Comparison of ENCODE assay signal across 1 mouse cellular context in the genomic region with DNA sequence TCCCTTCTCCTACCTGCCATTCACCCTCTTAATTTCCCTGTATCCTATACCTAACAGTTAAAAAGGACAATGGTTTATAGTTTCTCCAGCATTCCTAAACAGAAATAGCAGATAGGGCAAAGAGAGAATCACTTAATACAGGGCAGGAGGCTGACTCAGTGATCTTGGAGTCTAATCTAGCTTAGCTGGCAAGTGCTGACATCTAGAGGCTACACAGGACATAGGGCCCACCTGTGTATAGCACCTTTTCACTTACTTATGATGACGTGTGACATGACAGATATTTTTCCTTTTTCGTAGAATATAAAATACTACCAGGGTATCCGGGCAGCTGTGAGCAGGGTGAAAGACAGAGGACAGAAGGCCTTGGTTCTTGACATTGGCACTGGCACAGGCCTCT.
TF ChIP-seq lines count a peak whose summit lies in the region.

No protein-coding gene starts in this region.

TF ChIP-seq in CH12.LX, 34 proteins besides CTCF, POLR2A, EP300 and RAD21:
- TF ChIP-seq TBP (conservative IDR thresholded peaks at IDR 0.05; ENCODE audit: low read depth, low read length) (no peak), SMC3 (IDR thresholded peaks at IDR 0.05; ENCODE audit: low read depth, low read length) (0 out of 2 replicates have a peak, but pooled peaks have one; percentile 14)
